Mouse (Mus musculus) ES-E14 (cell line): ENCODE measurements at regions not wholly inside any gene's neighbourhood (a gene's known extent, or its start where the extent isn't known, plus 50 kb on each side); places are given as distances from the start of the nearest gene placed in this dataset.

ENCODE experiments used
- CHD2 ChIP-seq: IDR thresholded peaks from 2 replicates; pipeline ENCODE4 v1.6.1; 2014; ENCODE audit warnings: mild to moderate bottlenecking, low read depth, low read length, inconsistent platforms
- HCFC1 ChIP-seq: IDR thresholded peaks from 2 replicates; pipeline ENCODE4 v1.6.1; 2012; ENCODE audit warnings: low read length, inconsistent platforms, borderline replicate concordance; ENCODE audit not compliant: insufficient read depth
- ZNF384 ChIP-seq: IDR thresholded peaks from 2 replicates; pipeline ENCODE4 v1.6.1; 2012; ENCODE audit warnings: low read depth, low read length, inconsistent platforms

GRCm38 (mm10) chr3:83486192-83486716 is 279.9 kb upstream of the Sfrp2 start:
- TF ChIP-seq CHD2 (no peak), HCFC1 (no peak), ZNF384 (no peak)
